8 mouse cellular contexts compared by ENCODE assay signal in genomic region chr3:88242531-88242930, GRCm38 (mm10). TPM values are rescaled to one million over a fixed set of nuclear protein-coding genes. Genes with fewer than 3 reads are reported as not detected.
DNase-seq lines count a peak whose midpoint lies in the region; ATAC-seq and TF ChIP-seq lines count a peak whose summit lies in the region.

No protein-coding gene starts in this region.

- peak; percentile 94 for TF ChIP-seq CTCF in midbrain, postnatal 0 days (IDR thresholded peaks at IDR 0.05)

- peak; percentile 80 for DNase-seq in right cerebral cortex, adult 18-20 months
- no peak for DNase-seq in right cerebral cortex, postnatal 36 days (ENCODE audit: low spot score in 2 of 2)
- DNase-seq in cerebellum, adult 9-11 months: peak; percentile 84
- peak; percentile 70 for DNase-seq in gastrocnemius, adult 18-20 months (ENCODE audit: low spot score)
- peak; percentile 86 for DNase-seq in limb, embryonic 11.5 days (ENCODE audit: low spot score)
- peak; percentile 90 for DNase-seq in midbrain, postnatal 0 days (ENCODE audit: low spot score)

- H3K9me3 ChIP-seq in intestine, embryonic 16.5 days (ENCODE audit: control insufficient read depth, low read length): no peaks in the 10 kb centered on the region
- no peaks in the 10 kb centered on the region for H3K9me3 ChIP-seq in limb, embryonic 11.5 days (ENCODE audit: control insufficient read depth, low read length)
- H3K9me3 ChIP-seq in midbrain, postnatal 0 days (ENCODE audit: low read length): no peaks in the 10 kb centered on the region
- H3K9me3 ChIP-seq in stomach, embryonic 14.5 days (ENCODE audit: control insufficient read depth, low read depth, low read length): no peaks in the 10 kb centered on the region

- WGBS in intestine, embryonic 16.5 days: 3% methylated on average over 13 of the region's 13 CpGs
- 2% methylated on average over 13 of the region's 13 CpGs for WGBS in limb, embryonic 11.5 days
- WGBS in midbrain, postnatal 0 days: 1% methylated on average over 13 of the region's 13 CpGs
- WGBS in stomach, embryonic 14.5 days: 3% methylated on average over 13 of the region's 13 CpGs

- no peaks in the 10 kb centered on the region for H3K36me3 ChIP-seq in intestine, embryonic 16.5 days (ENCODE audit: control insufficient read depth, insufficient read depth, low read length)
- no peaks in the 10 kb centered on the region for H3K36me3 ChIP-seq in limb, embryonic 11.5 days (ENCODE audit: control insufficient read depth, insufficient read depth, low read length)
- no peaks in the 10 kb centered on the region for H3K36me3 ChIP-seq in midbrain, postnatal 0 days (ENCODE audit: insufficient read depth, low read length)
- no peaks in the 10 kb centered on the region for H3K36me3 ChIP-seq in stomach, embryonic 14.5 days (ENCODE audit: control insufficient read depth, insufficient read depth, low read length)

- no peak overlapping the region for H3K4me3 ChIP-seq in intestine, embryonic 16.5 days (ENCODE audit: low read length)
- no peak overlapping the region for H3K4me3 ChIP-seq in limb, embryonic 11.5 days (ENCODE audit: low read depth, low read length)
- H3K4me3 ChIP-seq in midbrain, postnatal 0 days (ENCODE audit: low read depth, low read length): no peak overlapping the region
- no peak overlapping the region for H3K4me3 ChIP-seq in stomach, embryonic 14.5 days (ENCODE audit: low read depth, low read length)

- peaks cover 57% of the 10 kb centered on the region for H3K27me3 ChIP-seq in intestine, embryonic 16.5 days (replicated peaks; ENCODE audit: control insufficient read depth, insufficient read depth, low read length)
- H3K27me3 ChIP-seq in limb, embryonic 11.5 days (ENCODE audit: control insufficient read depth, insufficient read depth, low read length): peaks cover 64% of the 10 kb centered on the region
- H3K27me3 ChIP-seq in midbrain, postnatal 0 days (ENCODE audit: insufficient read depth, low read length): peaks cover 24% of the 10 kb centered on the region
- H3K27me3 ChIP-seq in stomach, embryonic 14.5 days (ENCODE audit: control insufficient read depth, insufficient read depth, low read length): peaks cover 44% of the 10 kb centered on the region

- ATAC-seq in intestine, embryonic 16.5 days: peak; percentile 38; the same call in 1 of the 2 replicates
- no peak; the same call in 1 of the 2 replicates for ATAC-seq in limb, embryonic 11.5 days (ENCODE audit: insufficient number of reproducible peaks, low FRiP score, low TSS enrichment, low read depth)
- ATAC-seq in midbrain, postnatal 0 days (ENCODE audit: low FRiP score): peak; percentile 62
- ATAC-seq in stomach, embryonic 14.5 days (ENCODE audit: insufficient number of reproducible peaks, insufficient read depth, low FRiP score, low read depth): 0 out of 2 replicates have a peak, but pooled peaks have one; percentile 31

- no peak overlapping the region for H3K4me2 ChIP-seq in intestine, embryonic 16.5 days (ENCODE audit: low read depth, low read length)
- no peak overlapping the region for H3K4me2 ChIP-seq in limb, embryonic 11.5 days (ENCODE audit: low read depth, severe bottlenecking)
- H3K4me2 ChIP-seq in midbrain, postnatal 0 days (ENCODE audit: low read depth, low read length, poor library complexity, severe bottlenecking): no peak overlapping the region
- H3K4me2 ChIP-seq in stomach, embryonic 14.5 days (replicated peaks; ENCODE audit: low read depth, low read length): no peak overlapping the region

- H3K4me1 ChIP-seq in intestine, embryonic 16.5 days (ENCODE audit: control insufficient read depth, insufficient read depth, low read length): 0 out of 2 replicates have a peak, but pooled peaks cover 3% of the 10 kb centered on the region
- H3K4me1 ChIP-seq in limb, embryonic 11.5 days (ENCODE audit: control insufficient read depth, insufficient read depth, low read length): peaks cover 5% of the 10 kb centered on the region; the same call in 1 of the 2 replicates
- H3K4me1 ChIP-seq in midbrain, postnatal 0 days (ENCODE audit: insufficient read depth, low read length): no peaks in the 10 kb centered on the region
- no peaks in the 10 kb centered on the region for H3K4me1 ChIP-seq in stomach, embryonic 14.5 days (ENCODE audit: control insufficient read depth, insufficient read depth, low read length)

- no peak overlapping the region for H3K27ac ChIP-seq in intestine, embryonic 16.5 days (ENCODE audit: low read length)
- H3K27ac ChIP-seq in limb, embryonic 11.5 days (replicated peaks; ENCODE audit: low read depth, low read length): no peak overlapping the region
- peak overlapping the region; percentile 38; the same call in 1 of the 2 replicates for H3K27ac ChIP-seq in midbrain, postnatal 0 days (ENCODE audit: low read depth, low read length)
- H3K27ac ChIP-seq in stomach, embryonic 14.5 days (ENCODE audit: low read length): no peak overlapping the region

- no peak overlapping the region for H3K9ac ChIP-seq in intestine, embryonic 16.5 days (ENCODE audit: low read depth, low read length)
- H3K9ac ChIP-seq in limb, embryonic 11.5 days (ENCODE audit: low read length): no peak overlapping the region
- H3K9ac ChIP-seq in midbrain, postnatal 0 days (replicated peaks; ENCODE audit: low read length, poor library complexity, severe bottlenecking): no peak overlapping the region
- no peak overlapping the region for H3K9ac ChIP-seq in stomach, embryonic 14.5 days (replicated peaks; ENCODE audit: low read depth, low read length)

RNA-seq across cellular contexts. Expression of gene Rhbg, which starts 12.0 kb away (rescaled TPM):
- total RNA-seq in gastrocnemius, adult 18-20 months (2021): not detected
- polyA plus RNA-seq in intestine, embryonic 16.5 days (2015; fragmentation: Nextera tagmentation; extraction: Ambion mirVana): 0.69 and 1.3 TPM in 2 replicates
- 0.11 and 0.60 TPM in 2 replicates for polyA plus RNA-seq in limb, embryonic 11.5 days (2014; fragmentation: Nextera tagmentation; extraction: Ambion mirVana)
- 0.94 and 1.0 TPM in 2 replicates for total RNA-seq in midbrain, postnatal 0 days (2014; rRNA removed)
- polyA plus RNA-seq in midbrain, postnatal 0 days (2015; fragmentation: Nextera tagmentation; extraction: Ambion mirVana): 0.21 and 0.41 TPM in 2 replicates
- 3.2 and 4.2 TPM in 2 replicates for polyA plus RNA-seq in stomach, embryonic 14.5 days (2014; fragmentation: Nextera tagmentation; extraction: Ambion mirVana)

RNA-seq across cellular contexts. Expression of gene Gm38392, which starts 44.5 kb away (rescaled TPM):
- 1 to 10 TPM in 1 of 2 experiments, under 1 TPM in 1; 1.00 to 1.3 TPM for total RNA-seq in gastrocnemius, adult 18-20 months (2021)
- 0.81 TPM in 1 of 2 replicates, not detected in the other for polyA plus RNA-seq in intestine, embryonic 16.5 days (2015; fragmentation: Nextera tagmentation; extraction: Ambion mirVana)
- polyA plus RNA-seq in limb, embryonic 11.5 days (2014; fragmentation: Nextera tagmentation; extraction: Ambion mirVana): 0.37 and 0.59 TPM in 2 replicates
- not detected in 2 replicates for total RNA-seq in midbrain, postnatal 0 days (2014; rRNA removed)
- 0.20 and 0.21 TPM in 2 replicates for polyA plus RNA-seq in midbrain, postnatal 0 days (2015; fragmentation: Nextera tagmentation; extraction: Ambion mirVana)
- polyA plus RNA-seq in stomach, embryonic 14.5 days (2014; fragmentation: Nextera tagmentation; extraction: Ambion mirVana): 0.33 and 0.64 TPM in 2 replicates

RNA-seq across cellular contexts. Expression of gene Tsacc, which starts 54.3 kb away (rescaled TPM):
- 1 to 10 TPM; 7.4 to 7.9 TPM for total RNA-seq in gastrocnemius, adult 18-20 months (2021)
- polyA plus RNA-seq in intestine, embryonic 16.5 days (2015; fragmentation: Nextera tagmentation; extraction: Ambion mirVana): 9.7 and 10.8 TPM in 2 replicates
- polyA plus RNA-seq in limb, embryonic 11.5 days (2014; fragmentation: Nextera tagmentation; extraction: Ambion mirVana): 11.9 TPM in 2 replicates
- total RNA-seq in midbrain, postnatal 0 days (2014; rRNA removed): 6.2 TPM in 1 of 2 replicates, not detected in the other
- 5.2 and 7.9 TPM in 2 replicates for polyA plus RNA-seq in midbrain, postnatal 0 days (2015; fragmentation: Nextera tagmentation; extraction: Ambion mirVana)
- 12.9 and 13.8 TPM in 2 replicates for polyA plus RNA-seq in stomach, embryonic 14.5 days (2014; fragmentation: Nextera tagmentation; extraction: Ambion mirVana)

RNA-seq across cellular contexts. Expression of gene Cct3, which starts 54.4 kb away (rescaled TPM):
- 100 to 1,000 TPM in 1 of 2 experiments, 10 to 100 TPM in 1; 84.1 to 107 TPM for total RNA-seq in gastrocnemius, adult 18-20 months (2021)
- polyA plus RNA-seq in intestine, embryonic 16.5 days (2015; fragmentation: Nextera tagmentation; extraction: Ambion mirVana): 470 and 510 TPM in 2 replicates
- 764 and 785 TPM in 2 replicates for polyA plus RNA-seq in limb, embryonic 11.5 days (2014; fragmentation: Nextera tagmentation; extraction: Ambion mirVana)
- 253 and 273 TPM in 2 replicates for total RNA-seq in midbrain, postnatal 0 days (2014; rRNA removed)
- polyA plus RNA-seq in midbrain, postnatal 0 days (2015; fragmentation: Nextera tagmentation; extraction: Ambion mirVana): 372 and 391 TPM in 2 replicates
- 495 and 512 TPM in 2 replicates for polyA plus RNA-seq in stomach, embryonic 14.5 days (2014; fragmentation: Nextera tagmentation; extraction: Ambion mirVana)

Comparison
In these comparisons a context has a peak if more than half of its experiments do, and no peak if none do; other contexts are left out.
1. DNase-seq: peak in right cerebral cortex, adult 18-20 months (single experiment), cerebellum, adult 9-11 months (single experiment), gastrocnemius, adult 18-20 months (single experiment), limb, embryonic 11.5 days (single experiment) and midbrain, postnatal 0 days (single experiment); none in right cerebral cortex, postnatal 36 days (0 of 2).